In genomic region chr15:101088291-101088690, GRCm38 (mm10) we compare ENCODE assay signal across 25 mouse cellular contexts. TPM values are rescaled to one million over a fixed set of nuclear protein-coding genes. Genes with fewer than 3 reads are reported as not detected.
DNase-seq lines count a peak whose midpoint lies in the region; ATAC-seq and TF ChIP-seq lines count a peak whose summit lies in the region.
"Had no signal": no experiment of that assay in that cellular context is flagged by ENCODE, and none has a peak within 500 bp of the region (broad histone marks: within the 10 kb centered on the region; RNA-seq: fewer than 3 reads in every experiment).

No protein-coding gene starts in this region.

- no peak overlapping the region for H3K9ac ChIP-seq in hindbrain, embryonic 14.5 days
- no peak overlapping the region for H3K9ac ChIP-seq in hindbrain, embryonic 12.5 days
- H3K9ac ChIP-seq in midbrain, postnatal 0 days (replicated peaks; ENCODE audit: low read length, poor library complexity, severe bottlenecking), result no peak overlapping the region
- H3K9ac ChIP-seq: embryonic facial prominence, embryonic 12.5 days; forebrain, embryonic 12.5 days; heart, embryonic 15.5 days had no signal

- no peak for TF ChIP-seq POLR2A in brain, embryonic 14.5 days (IDR thresholded peaks at IDR 0.05; ENCODE audit: borderline replicate concordance, extremely low read depth, insufficient read depth, insufficient read length, poor library complexity, severe bottlenecking)

- H3K4me1 ChIP-seq in hindbrain, embryonic 14.5 days (replicated peaks; ENCODE audit: control insufficient read depth, insufficient read depth, low read length), result peaks cover 14% of the 10 kb centered on the region
- peaks cover 21% of the 10 kb centered on the region for H3K4me1 ChIP-seq in hindbrain, embryonic 12.5 days
- peaks cover 5% of the 10 kb centered on the region; the same call in 1 of the 2 replicates for H3K4me1 ChIP-seq in midbrain, postnatal 0 days (ENCODE audit: insufficient read depth, low read length)

- no peak overlapping the region for H3K4me3 ChIP-seq in hindbrain, embryonic 14.5 days (replicated peaks; ENCODE audit: low read length)
- H3K4me3 ChIP-seq in hindbrain, embryonic 12.5 days, result no peak overlapping the region
- no peak overlapping the region for H3K4me3 ChIP-seq in midbrain, postnatal 0 days (ENCODE audit: low read depth, low read length)
- H3K4me3 ChIP-seq: embryonic facial prominence, embryonic 12.5 days; forebrain, embryonic 12.5 days; heart, adult 2 months; heart, embryonic 15.5 days had no signal

- 0 out of 2 replicates have a peak overlapping the region, but pooled peaks have one; percentile 3 for H3K27ac ChIP-seq in hindbrain, embryonic 14.5 days
- H3K27ac ChIP-seq in hindbrain, embryonic 12.5 days, result no peak overlapping the region
- 0 out of 2 replicates have a peak overlapping the region, but pooled peaks have one; percentile 32 for H3K27ac ChIP-seq in midbrain, postnatal 0 days (ENCODE audit: low read depth, low read length)
- H3K27ac ChIP-seq: embryonic facial prominence, embryonic 12.5 days; forebrain, embryonic 12.5 days; heart, adult 2 months; heart, embryonic 15.5 days had no signal

- ATAC-seq in hindbrain, embryonic 14.5 days (ENCODE audit: low FRiP score), result no peak
- ATAC-seq in hindbrain, embryonic 12.5 days (ENCODE audit: low FRiP score), result no peak
- ATAC-seq in midbrain, postnatal 0 days (ENCODE audit: low FRiP score), result no peak
- no peak for ATAC-seq in megakaryocyte-erythroid progenitor cell, adult 5-6 weeks (replicated peaks; ENCODE audit: low FRiP score, low TSS enrichment, poor library complexity, severe bottlenecking)
- ATAC-seq: forebrain, embryonic 16.5 days; Patski had no signal

- no peak for TF ChIP-seq CTCF in brain, embryonic 14.5 days (IDR thresholded peaks at IDR 0.05; ENCODE audit: borderline replicate concordance, extremely low read depth, insufficient read depth, insufficient read length)
- no peak for TF ChIP-seq CTCF in midbrain, postnatal 0 days (IDR thresholded peaks at IDR 0.05)

- H3K9me3 ChIP-seq in hindbrain, embryonic 14.5 days (ENCODE audit: control insufficient read depth, low read length), result no peaks in the 10 kb centered on the region
- no peaks in the 10 kb centered on the region for H3K9me3 ChIP-seq in hindbrain, embryonic 12.5 days (replicated peaks)
- H3K9me3 ChIP-seq in midbrain, postnatal 0 days (ENCODE audit: low read length), result no peaks in the 10 kb centered on the region
- H3K9me3 ChIP-seq: embryonic facial prominence, embryonic 12.5 days; forebrain, embryonic 12.5 days; heart, embryonic 15.5 days had no signal

- H3K36me3 ChIP-seq in hindbrain, embryonic 14.5 days (replicated peaks; ENCODE audit: control insufficient read depth, insufficient read depth), result no peaks in the 10 kb centered on the region
- no peaks in the 10 kb centered on the region for H3K36me3 ChIP-seq in hindbrain, embryonic 12.5 days
- H3K36me3 ChIP-seq in midbrain, postnatal 0 days (ENCODE audit: insufficient read depth, low read length), result no peaks in the 10 kb centered on the region
- H3K36me3 ChIP-seq: embryonic facial prominence, embryonic 12.5 days; forebrain, embryonic 12.5 days; heart, embryonic 15.5 days had no signal

- H3K27me3 ChIP-seq in hindbrain, embryonic 14.5 days (ENCODE audit: control insufficient read depth, insufficient read depth, low read length), result no peaks in the 10 kb centered on the region
- no peaks in the 10 kb centered on the region for H3K27me3 ChIP-seq in hindbrain, embryonic 12.5 days
- H3K27me3 ChIP-seq in midbrain, postnatal 0 days (ENCODE audit: insufficient read depth, low read length), result no peaks in the 10 kb centered on the region
- H3K27me3 ChIP-seq: embryonic facial prominence, embryonic 12.5 days; Patski had no signal

- H3K4me2 ChIP-seq in hindbrain, embryonic 14.5 days (replicated peaks), result no peak overlapping the region
- no peak overlapping the region for H3K4me2 ChIP-seq in hindbrain, embryonic 12.5 days (replicated peaks)
- H3K4me2 ChIP-seq in midbrain, postnatal 0 days (ENCODE audit: low read depth, low read length, poor library complexity, severe bottlenecking), result no peak overlapping the region
- H3K4me2 ChIP-seq: embryonic facial prominence, embryonic 12.5 days; forebrain, embryonic 12.5 days; heart, embryonic 11.5 days; heart, embryonic 15.5 days had no signal

- 36% methylated on average over 4 of the region's 4 CpGs for WGBS in hindbrain, embryonic 14.5 days
- 48% methylated on average over 4 of the region's 4 CpGs for WGBS in hindbrain, embryonic 12.5 days
- WGBS in midbrain, postnatal 0 days, result 23% methylated on average over 4 of the region's 4 CpGs

- no peak for DNase-seq in hindbrain, embryonic 14.5 days (ENCODE audit: low spot score)
- DNase-seq in R1 (ENCODE audit: low read depth, low spot score), result peak; percentile 41
- DNase-seq in brain, embryonic 14.5 days (ENCODE audit: low read depth), result peak; percentile 50
- DNase-seq in midbrain, postnatal 0 days (ENCODE audit: low spot score), result peak; percentile 58
- DNase-seq: adrenal gland, adult 2 months; adrenal gland, postnatal 25 days; cerebellum, adult 11 months; cerebellum, adult 9-10 months; cerebellum, postnatal 25 days; gastrocnemius, postnatal 14 days; heart, adult 2 months; heart, postnatal 14 days had no signal

RNA-seq across cellular contexts. Expression of gene Fignl2, which starts 9.9 kb away (rescaled TPM):
- 0.16 and 0.17 TPM in 2 replicates for polyA plus RNA-seq in hindbrain, embryonic 14.5 days (2014; fragmentation: Nextera tagmentation; extraction: Ambion mirVana)
- polyA plus RNA-seq in hindbrain, embryonic 12.5 days (2016; fragmentation: Nextera tagmentation; extraction: Ambion mirVana), result 0.41 and 0.44 TPM in 2 replicates
- 1.5 and 2.1 TPM in 2 replicates for polyA plus RNA-seq in brain, embryonic 14.5 days (2012; rRNA removed)
- total RNA-seq in midbrain, postnatal 0 days (2014; rRNA removed), result 1.0 and 3.4 TPM in 2 replicates
- polyA plus RNA-seq in midbrain, postnatal 0 days (2015; fragmentation: Nextera tagmentation; extraction: Ambion mirVana), result 0.04 and 0.05 TPM in 2 replicates
- total RNA-seq in megakaryocyte-erythroid progenitor cell, adult 5-6 weeks (2014; fragmentation: Nextera tagmentation), result not detected in 2 replicates
- total RNA-seq in megakaryocyte-erythroid progenitor cell, adult 5-6 weeks (2017), result not detected in 2 replicates
- total RNA-seq: CH12.LX; hematopoietic stem cell, adult 5-6 weeks had no signal
- polyA plus RNA-seq: forebrain, embryonic 16.5 days had no signal

RNA-seq across cellular contexts. Expression of gene Ankrd33, which starts 27.3 kb away (rescaled TPM):
- polyA plus RNA-seq in hindbrain, embryonic 14.5 days (2014; fragmentation: Nextera tagmentation; extraction: Ambion mirVana), result not detected in 2 replicates
- not detected in 2 replicates for polyA plus RNA-seq in hindbrain, embryonic 12.5 days (2016; fragmentation: Nextera tagmentation; extraction: Ambion mirVana)
- polyA plus RNA-seq in brain, embryonic 14.5 days (2012; rRNA removed), result not detected in 2 replicates
- not detected in 2 replicates for total RNA-seq in midbrain, postnatal 0 days (2014; rRNA removed)
- not detected in 2 replicates for polyA plus RNA-seq in midbrain, postnatal 0 days (2015; fragmentation: Nextera tagmentation; extraction: Ambion mirVana)
- total RNA-seq in megakaryocyte-erythroid progenitor cell, adult 5-6 weeks (2014; fragmentation: Nextera tagmentation), result not detected in 2 replicates
- total RNA-seq in megakaryocyte-erythroid progenitor cell, adult 5-6 weeks (2017), result not detected in 2 replicates
- total RNA-seq: CH12.LX; gastrocnemius, adult 18-20 months; gastrocnemius, postnatal 14 days; heart, adult 2 months; heart, postnatal 14 days; hematopoietic stem cell, adult 5-6 weeks had no signal
- polyA plus RNA-seq: cortical plate, adult 2 months; embryonic facial prominence, embryonic 12.5 days; forebrain, embryonic 12.5 days; forebrain, embryonic 16.5 days; gonadal fat pad, adult 2 months; heart, adult 2 months; heart, embryonic 11.5 days; heart, embryonic 15.5 days; Patski had no signal

RNA-seq across cellular contexts. Expression of gene Acvrl1, which starts 40.0 kb away (rescaled TPM):
- polyA plus RNA-seq in hindbrain, embryonic 14.5 days (2014; fragmentation: Nextera tagmentation; extraction: Ambion mirVana), result 5.7 and 6.2 TPM in 2 replicates
- 11.6 TPM in 2 replicates for polyA plus RNA-seq in hindbrain, embryonic 12.5 days (2016; fragmentation: Nextera tagmentation; extraction: Ambion mirVana)
- polyA plus RNA-seq in brain, embryonic 14.5 days (2012; rRNA removed), result 8.5 and 11.6 TPM in 2 replicates
- 8.4 and 11.2 TPM in 2 replicates for total RNA-seq in midbrain, postnatal 0 days (2014; rRNA removed)
- 6.1 and 6.7 TPM in 2 replicates for polyA plus RNA-seq in midbrain, postnatal 0 days (2015; fragmentation: Nextera tagmentation; extraction: Ambion mirVana)
- total RNA-seq in megakaryocyte-erythroid progenitor cell, adult 5-6 weeks (2014; fragmentation: Nextera tagmentation), result not detected in 2 replicates
- 3.3 TPM in 1 of 2 replicates, not detected in the other for total RNA-seq in megakaryocyte-erythroid progenitor cell, adult 5-6 weeks (2017)
- polyA plus RNA-seq: Patski had no signal

RNA-seq across cellular contexts. Expression of gene Gm47841, which starts 41.1 kb away (rescaled TPM):
- polyA plus RNA-seq in hindbrain, embryonic 14.5 days (2014; fragmentation: Nextera tagmentation; extraction: Ambion mirVana), result not detected in 2 replicates
- not detected in 2 replicates for polyA plus RNA-seq in hindbrain, embryonic 12.5 days (2016; fragmentation: Nextera tagmentation; extraction: Ambion mirVana)
- not detected in 2 replicates for polyA plus RNA-seq in brain, embryonic 14.5 days (2012; rRNA removed)
- not detected in 2 replicates for total RNA-seq in midbrain, postnatal 0 days (2014; rRNA removed)
- polyA plus RNA-seq in midbrain, postnatal 0 days (2015; fragmentation: Nextera tagmentation; extraction: Ambion mirVana), result not detected in 2 replicates
- not detected in 2 replicates for total RNA-seq in megakaryocyte-erythroid progenitor cell, adult 5-6 weeks (2014; fragmentation: Nextera tagmentation)
- not detected in 2 replicates for total RNA-seq in megakaryocyte-erythroid progenitor cell, adult 5-6 weeks (2017)
- total RNA-seq: adrenal gland, postnatal 25 days; CH12.LX; gastrocnemius, adult 18-20 months; gastrocnemius, postnatal 14 days; heart, adult 2 months; heart, postnatal 14 days; hematopoietic stem cell, adult 5-6 weeks had no signal
- polyA plus RNA-seq: adrenal gland, adult 2 months; cortical plate, adult 2 months; embryonic facial prominence, embryonic 12.5 days; forebrain, embryonic 12.5 days; forebrain, embryonic 16.5 days; gonadal fat pad, adult 2 months; heart, adult 2 months; heart, embryonic 11.5 days; heart, embryonic 15.5 days had no signal
